Mouse (Mus musculus): ENCODE measurements around the gene Tph2. TPM values are rescaled to one million over a fixed set of nuclear protein-coding genes. Genes with fewer than 3 reads are reported as not detected.

Tph2 gene
- polyA plus RNA-seq, 1 experiment: 0.73 TPM

- no peak overlapping the region for H3ac ChIP-seq (ENCODE audit: control insufficient read depth, insufficient read length, low read depth)
- H3K4me3 ChIP-seq (ENCODE audit: insufficient read depth, poor library complexity, severe bottlenecking): no peak overlapping the region
- no peaks in the 10 kb centered on the region for H3K79me2 ChIP-seq (ENCODE audit: control insufficient read depth, insufficient read depth)
- H3K27me3 ChIP-seq (ENCODE audit: control insufficient read depth, insufficient read depth, insufficient read length): no peaks in the 10 kb centered on the region
- H3K36me3 ChIP-seq (ENCODE audit: control insufficient read depth, insufficient read depth): peaks cover 62% of the 10 kb centered on the region
- TF ChIP-seq MYOG (IDR thresholded peaks at IDR 0.05; ENCODE audit: control insufficient read depth, extremely low read depth, insufficient read length) (no peak), MAX (IDR thresholded peaks at IDR 0.05) (no peak), MYOD1 (IDR thresholded peaks at IDR 0.05; ENCODE audit: control insufficient read depth, insufficient read length, low read depth) (no peak), CTCF (IDR thresholded peaks at IDR 0.05; ENCODE audit: control insufficient read depth, insufficient read depth, insufficient read length) (no peak), USF1 (IDR thresholded peaks at IDR 0.05; ENCODE audit: low read depth) (no peak), CEBPB (IDR thresholded peaks at IDR 0.05; ENCODE audit: low read depth) (no peak), FOSL1 (IDR thresholded peaks at IDR 0.05; ENCODE audit: insufficient read depth, low read length, poor library complexity, severe bottlenecking) (no peak)
- H3K79me3 ChIP-seq (ENCODE audit: low read depth): no peaks in the 10 kb centered on the region
These were observed 28.2 kb upstream of the Tph2 start for GRCm38 (mm10) chr10:115212916-115213580.

GRCm38 (mm10) chr10:115205825-115206224 is 21.0 kb upstream of the Tph2 start:
- H3K36me3 ChIP-seq (ENCODE audit: control insufficient read depth, insufficient read depth): peaks cover 39% of the 10 kb centered on the region
- no peak for TF ChIP-seq MYOG (IDR thresholded peaks at IDR 0.05; ENCODE audit: control insufficient read depth, extremely low read depth, insufficient read length)
- TF ChIP-seq MYOD1 (IDR thresholded peaks at IDR 0.05; ENCODE audit: control insufficient read depth, insufficient read length, low read depth): no peak
- no peak for TF ChIP-seq CEBPB (IDR thresholded peaks at IDR 0.05; ENCODE audit: low read depth)
- TF ChIP-seq USF1 (IDR thresholded peaks at IDR 0.05; ENCODE audit: low read depth): no peak
- no peak for TF ChIP-seq FOSL1 (IDR thresholded peaks at IDR 0.05; ENCODE audit: insufficient read depth, low read length, poor library complexity, severe bottlenecking)
- no peak for TF ChIP-seq CTCF (IDR thresholded peaks at IDR 0.05; ENCODE audit: control insufficient read depth, insufficient read depth, insufficient read length)
- no peak for TF ChIP-seq MAX (IDR thresholded peaks at IDR 0.05)
- H3K27me3 ChIP-seq (ENCODE audit: control insufficient read depth, insufficient read depth, insufficient read length): no peaks in the 10 kb centered on the region
- no peak overlapping the region for H3ac ChIP-seq (ENCODE audit: control insufficient read depth, insufficient read length, low read depth)
- H3K79me2 ChIP-seq (ENCODE audit: control insufficient read depth, insufficient read depth): no peaks in the 10 kb centered on the region
- H3K79me3 ChIP-seq (ENCODE audit: low read depth): no peaks in the 10 kb centered on the region
- no peak overlapping the region for H3K4me3 ChIP-seq (ENCODE audit: insufficient read depth, poor library complexity, severe bottlenecking)

- TF ChIP-seq FOSL1 (IDR thresholded peaks at IDR 0.05; ENCODE audit: insufficient read depth, low read length, poor library complexity, severe bottlenecking) (no peak), MYOG (IDR thresholded peaks at IDR 0.05; ENCODE audit: control insufficient read depth, extremely low read depth, insufficient read length) (no peak), CTCF (IDR thresholded peaks at IDR 0.05; ENCODE audit: control insufficient read depth, insufficient read depth, insufficient read length) (no peak), MYOD1 (IDR thresholded peaks at IDR 0.05; ENCODE audit: control insufficient read depth, insufficient read length, low read depth) (no peak), USF1 (IDR thresholded peaks at IDR 0.05; ENCODE audit: low read depth) (no peak), MAX (IDR thresholded peaks at IDR 0.05) (no peak), CEBPB (IDR thresholded peaks at IDR 0.05; ENCODE audit: low read depth) (no peak)
- peaks cover 34% of the 10 kb centered on the region for H3K36me3 ChIP-seq (ENCODE audit: control insufficient read depth, insufficient read depth)
- H3ac ChIP-seq (ENCODE audit: control insufficient read depth, insufficient read length, low read depth): no peak overlapping the region
- no peaks in the 10 kb centered on the region for H3K27me3 ChIP-seq (ENCODE audit: control insufficient read depth, insufficient read depth, insufficient read length)
- no peaks in the 10 kb centered on the region for H3K79me3 ChIP-seq (ENCODE audit: low read depth)
- no peak overlapping the region for H3K4me3 ChIP-seq (ENCODE audit: insufficient read depth, poor library complexity, severe bottlenecking)
- no peaks in the 10 kb centered on the region for H3K79me2 ChIP-seq (ENCODE audit: control insufficient read depth, insufficient read depth)
These were observed 20.5 kb upstream of the Tph2 start for GRCm38 (mm10) chr10:115205284-115205683.

GRCm38 (mm10) chr10:115191214-115191613 is 6.4 kb upstream of the Tph2 start:
- H3K79me2 ChIP-seq (ENCODE audit: control insufficient read depth, insufficient read depth): no peaks in the 10 kb centered on the region
- TF ChIP-seq FOSL1 (IDR thresholded peaks at IDR 0.05; ENCODE audit: insufficient read depth, low read length, poor library complexity, severe bottlenecking) (no peak), MYOD1 (IDR thresholded peaks at IDR 0.05; ENCODE audit: control insufficient read depth, insufficient read length, low read depth) (no peak), MAX (IDR thresholded peaks at IDR 0.05) (no peak), CTCF (IDR thresholded peaks at IDR 0.05; ENCODE audit: control insufficient read depth, insufficient read depth, insufficient read length) (no peak), CEBPB (IDR thresholded peaks at IDR 0.05; ENCODE audit: low read depth) (no peak), MYOG (IDR thresholded peaks at IDR 0.05; ENCODE audit: control insufficient read depth, extremely low read depth, insufficient read length) (no peak), USF1 (IDR thresholded peaks at IDR 0.05; ENCODE audit: low read depth) (no peak)
- H3ac ChIP-seq (ENCODE audit: control insufficient read depth, insufficient read length, low read depth): no peak overlapping the region
- no peaks in the 10 kb centered on the region for H3K27me3 ChIP-seq (ENCODE audit: control insufficient read depth, insufficient read depth, insufficient read length)
- no peak overlapping the region for H3K4me3 ChIP-seq (ENCODE audit: insufficient read depth, poor library complexity, severe bottlenecking)
- H3K36me3 ChIP-seq (ENCODE audit: control insufficient read depth, insufficient read depth): no peaks in the 10 kb centered on the region
- H3K79me3 ChIP-seq (ENCODE audit: low read depth): no peaks in the 10 kb centered on the region

GRCm38 (mm10) chr10:115187390-115187789 is 2.6 kb upstream of the Tph2 start:
- Histone ChIP-seq H3K36me3 (ENCODE audit: control insufficient read depth, insufficient read depth) (no peaks in the 10 kb centered on the region), H3K79me3 (ENCODE audit: low read depth) (no peaks in the 10 kb centered on the region), H3K79me2 (ENCODE audit: control insufficient read depth, insufficient read depth) (no peaks in the 10 kb centered on the region), H3K27me3 (ENCODE audit: control insufficient read depth, insufficient read depth, insufficient read length) (no peaks in the 10 kb centered on the region), H3ac (ENCODE audit: control insufficient read depth, insufficient read length, low read depth) (no peak overlapping the region), H3K4me3 (ENCODE audit: insufficient read depth, poor library complexity, severe bottlenecking) (no peak overlapping the region)
- TF ChIP-seq MYOG (IDR thresholded peaks at IDR 0.05; ENCODE audit: control insufficient read depth, extremely low read depth, insufficient read length): no peak
- TF ChIP-seq CEBPB (IDR thresholded peaks at IDR 0.05; ENCODE audit: low read depth): no peak
- no peak for TF ChIP-seq MAX (IDR thresholded peaks at IDR 0.05)
- TF ChIP-seq FOSL1 (IDR thresholded peaks at IDR 0.05; ENCODE audit: insufficient read depth, low read length, poor library complexity, severe bottlenecking): no peak
- TF ChIP-seq MYOD1 (IDR thresholded peaks at IDR 0.05; ENCODE audit: control insufficient read depth, insufficient read length, low read depth): no peak
- no peak for TF ChIP-seq USF1 (IDR thresholded peaks at IDR 0.05; ENCODE audit: low read depth)
- TF ChIP-seq CTCF (IDR thresholded peaks at IDR 0.05; ENCODE audit: control insufficient read depth, insufficient read depth, insufficient read length): no peak
